Mouse (Mus musculus) Patski (cell line): ENCODE measurements around the gene Prkcb. TPM values are rescaled to one million over a fixed set of nuclear protein-coding genes. Genes with fewer than 3 reads are reported as not detected.

ENCODE experiments used
- ATAC-seq: fragments of 100-300 bp; one replicate; pipeline ENCODE4 v1.8.0; 2021
- CTCF ChIA-PET: fragments of 350-600 bp; sonication (Branson Sonifier 250); formaldehyde crosslinking; loops from one replicate; lab custom pipeline; 2022; ENCODE audit warnings: inconsistent platforms; lab: Charles Lee
- POLR2A ChIA-PET: fragments of 350-600 bp; sonication (Branson Sonifier 250); formaldehyde crosslinking; loops from one replicate; lab custom pipeline; 2022; ENCODE audit warnings: antibody characterized with exemption, inconsistent platforms; lab: Charles Lee
- DNase-seq: peaks from one replicate; pipeline ENCODE4 v3.0.0-alpha.2; 2011; ENCODE audit warnings: low read depth, low spot score
- H3K27me3 ChIP-seq: fragments of 371-371 bp; one replicate; pipeline ENCODE4 v1.5.1; 2021
- CTCF ChIP-seq: fragments of 100-300 bp; IDR thresholded peaks from one replicate; pipeline ENCODE4 v1.5.1; 2021
- in situ Hi-C: fragments of 300-500 bp; cut with MboI; formaldehyde crosslinking; loops from 3 replicates; pipeline ENCODE4 v1.11.1; 2018; ENCODE audit warnings: low pct_unique_long_range_greater_than_20kb, mixed read lengths
- polyA plus RNA-seq: library from polyadenylated mRNA; unstranded; gene quantifications from one replicate; pipeline ENCODE4 v1.2.3, GENCODE M21; 2021

Prkcb gene
- polyA plus RNA-seq, 1 experiment from 2014 or later, result not detected

DNA sequence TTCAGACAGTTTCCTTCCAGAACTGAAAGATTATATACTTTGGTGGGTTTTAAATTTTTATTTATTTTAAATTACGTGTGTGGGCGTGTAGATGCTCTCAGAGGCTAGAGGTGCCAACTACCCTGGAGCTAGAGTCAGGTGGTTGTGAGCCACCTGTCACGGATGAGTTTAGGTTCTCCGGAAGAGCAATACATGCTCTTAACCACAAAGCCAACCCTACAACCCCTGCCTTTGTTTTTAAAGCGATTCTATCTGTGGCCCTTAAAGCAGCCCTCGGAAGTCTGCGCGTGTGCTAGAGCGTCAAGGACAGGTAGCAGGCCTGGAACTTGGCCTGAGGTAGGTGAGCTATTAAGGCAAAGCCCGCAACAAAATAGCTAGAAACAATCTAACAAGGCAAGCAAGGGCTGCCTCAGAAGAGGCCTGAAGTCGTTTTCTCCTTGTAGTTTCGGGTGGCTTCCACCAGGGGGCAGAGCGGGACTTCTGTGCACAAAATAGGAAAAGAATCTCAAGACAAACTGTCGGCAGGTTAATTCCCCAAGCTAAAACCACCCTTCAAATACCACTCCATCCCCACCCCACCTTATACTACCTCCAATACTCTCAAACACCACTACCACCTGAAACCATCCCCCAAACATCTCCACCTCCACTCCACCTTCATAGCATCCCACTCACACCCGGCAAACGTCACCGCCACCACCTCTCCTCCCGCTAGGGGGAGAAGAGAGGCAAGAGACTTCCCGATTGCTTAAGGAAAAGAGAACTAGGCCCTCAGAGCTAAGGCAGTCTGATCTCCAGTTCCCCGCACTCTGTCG, 37.1 kb upstream of the Prkcb start:
- peak; percentile 7 for DNase-seq
- ChIA-PET POLR2A (no interaction called here), CTCF (interaction anchor here (0.6 to 1.3 kb wide), 6 partner anchors 10 to 209 kb away, joined by 3 read pairs; no protein-coding TSS in a partner anchor)
- peak; percentile 86 for TF ChIP-seq CTCF
- H3K27me3 ChIP-seq, result peaks cover 15% of the 10 kb centered on the region
- ATAC-seq, result peak; percentile 35
- in situ Hi-C loops, result no loop called here

GRCm38 (mm10) chr7:122256722-122257121, 31.8 kb upstream of the Prkcb start:
- no peak for TF ChIP-seq CTCF
- peaks cover 15% of the 10 kb centered on the region for H3K27me3 ChIP-seq
- DNase-seq (no peak), ATAC-seq (no peak)
- POLR2A ChIA-PET, result no interaction called here
- in situ Hi-C loops, result loop anchor here (5.0 kb wide), 1 partner anchor 206 kb away; no protein-coding TSS in a partner anchor
- CTCF ChIA-PET, result no interaction called here

DNA sequence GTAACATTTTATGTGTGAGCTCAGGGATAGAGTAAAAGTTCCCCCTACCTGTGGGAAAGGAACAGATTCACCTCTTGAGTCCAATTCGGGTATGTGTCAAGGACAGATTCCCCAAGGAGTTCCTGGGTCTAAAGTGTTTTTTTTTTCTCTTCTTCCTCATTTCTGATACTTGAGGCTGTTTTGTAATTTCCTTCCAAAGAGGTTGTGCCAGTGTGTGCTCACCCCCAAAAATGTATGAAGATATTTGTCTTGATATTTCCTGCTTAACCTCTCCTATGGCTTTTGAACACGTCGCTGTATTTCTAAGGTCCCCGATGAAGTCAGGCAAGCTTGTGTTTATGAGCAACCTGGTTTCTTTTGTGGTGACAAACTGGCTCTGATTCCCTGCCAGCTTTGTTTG, 30.0 kb upstream of the Prkcb start:
- DNase-seq (no peak), ATAC-seq (no peak)
- in situ Hi-C loops, result loop anchor here (5.0 kb wide), 1 partner anchor 204 kb away; no protein-coding TSS in a partner anchor
- TF ChIP-seq CTCF, result no peak
- ChIA-PET CTCF (no interaction called here), POLR2A (no interaction called here)
- peaks cover 6% of the 10 kb centered on the region for H3K27me3 ChIP-seq

DNA sequence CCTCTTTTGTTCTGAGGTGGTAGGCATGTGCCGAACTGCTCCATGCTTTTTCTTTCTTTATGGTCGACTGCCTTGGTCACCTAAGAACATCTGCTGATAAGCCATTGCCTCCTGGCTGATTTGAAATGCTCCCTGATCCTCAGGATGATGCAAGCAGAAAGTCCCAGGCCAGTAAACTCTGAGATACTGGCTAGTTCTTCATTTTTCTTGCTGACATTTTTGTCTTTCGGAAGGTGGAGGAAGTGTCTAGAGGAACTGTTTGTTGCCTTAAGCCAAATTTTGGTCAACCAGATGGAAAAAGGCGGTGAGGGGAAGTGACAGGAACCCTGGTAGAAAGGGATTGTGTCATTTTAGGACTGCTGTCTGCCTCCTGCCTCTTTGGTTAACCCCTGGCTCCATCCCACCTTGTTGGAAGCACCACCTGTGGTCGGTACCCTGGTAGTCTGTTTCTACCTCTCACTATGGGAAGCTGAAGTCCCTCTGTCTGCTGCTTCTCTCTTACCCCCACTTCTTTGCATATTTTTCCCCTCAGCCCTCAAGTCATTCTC, 28.4 kb upstream of the Prkcb start:
- H3K27me3 ChIP-seq, result peaks cover 9% of the 10 kb centered on the region
- ATAC-seq (no peak), DNase-seq (no peak)
- POLR2A ChIA-PET, result no interaction called here
- CTCF ChIA-PET, result no interaction called here
- no peak for TF ChIP-seq CTCF
- in situ Hi-C loops, result no loop called here

GRCm38 (mm10) chr7:122268983-122269486, 19.5 kb upstream of the Prkcb start:
- peaks cover 4% of the 10 kb centered on the region for H3K27me3 ChIP-seq
- DNase-seq (no peak), ATAC-seq (no peak)
- ChIA-PET CTCF (interaction anchor here (0.7 to 0.9 kb wide), 2 partner anchors 18 to 38 kb away, joined by 3 read pairs; no protein-coding TSS in a partner anchor), POLR2A (interaction anchor here (0.6 kb wide), 1 partner anchor 545 kb away, joined by 4 read pairs; no protein-coding TSS in a partner anchor)
- in situ Hi-C loops, result no loop called here
- no peak for TF ChIP-seq CTCF

DNA sequence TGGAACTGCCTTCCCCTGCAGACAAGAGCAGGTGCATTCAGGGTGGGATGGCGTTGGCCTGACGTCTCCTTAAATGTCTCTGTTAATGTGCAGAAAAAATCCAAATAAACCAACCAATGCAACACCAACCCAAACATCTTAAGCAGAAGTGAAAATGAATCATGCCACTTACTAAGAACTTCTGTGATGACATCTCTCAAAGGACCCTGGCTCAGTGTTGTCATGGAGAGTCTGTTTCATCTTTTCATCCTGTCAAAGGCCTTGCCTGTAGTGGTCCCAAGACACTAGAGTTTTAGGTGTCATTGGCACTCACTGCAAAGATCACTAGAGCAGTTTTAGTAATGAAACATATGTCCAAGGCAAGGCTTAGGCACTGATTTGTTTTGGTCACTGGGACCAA, 16.2 kb upstream of the Prkcb start:
- in situ Hi-C loops, result no loop called here

GRCm38 (mm10) chr7:122279580-122279979, 9.0 kb upstream of the Prkcb start:
- CTCF ChIA-PET, result no interaction called here
- in situ Hi-C loops, result no loop called here

More for the DNA sequence above, 16.2 kb upstream of the Prkcb start:
- peaks cover 3% of the 10 kb centered on the region for H3K27me3 ChIP-seq
- ChIA-PET CTCF (no interaction called here), POLR2A (interaction anchor here (0.7 kb wide), 1 partner anchor 119 kb away, joined by 4 read pairs; no protein-coding TSS in a partner anchor)
- ATAC-seq (no peak), DNase-seq (no peak)
- no peak for TF ChIP-seq CTCF

GRCm38 (mm10) chr7:122280334-122280733, 8.2 kb upstream of the Prkcb start:
- no peak for ATAC-seq
- DNase-seq, result no peak

More at GRCm38 (mm10) chr7:122279580-122279979, 9.0 kb upstream of the Prkcb start:
- DNase-seq, result no peak
- no peak for TF ChIP-seq CTCF
- peaks cover 6% of the 10 kb centered on the region for H3K27me3 ChIP-seq
- no peak for ATAC-seq
- POLR2A ChIA-PET, result no interaction called here

GRCm38 (mm10) chr7:122282584-122282983, 6.0 kb upstream of the Prkcb start:
- no peak for DNase-seq
- peaks cover 6% of the 10 kb centered on the region for H3K27me3 ChIP-seq
- ChIA-PET CTCF (no interaction called here), POLR2A (no interaction called here)
- in situ Hi-C loops, result no loop called here
- TF ChIP-seq CTCF, result no peak
- no peak for ATAC-seq

More at GRCm38 (mm10) chr7:122280334-122280733, 8.2 kb upstream of the Prkcb start:
- in situ Hi-C loops, result no loop called here
- CTCF ChIA-PET, result no interaction called here
- H3K27me3 ChIP-seq, result peaks cover 6% of the 10 kb centered on the region
- no peak for TF ChIP-seq CTCF
- POLR2A ChIA-PET, result no interaction called here

DNA sequence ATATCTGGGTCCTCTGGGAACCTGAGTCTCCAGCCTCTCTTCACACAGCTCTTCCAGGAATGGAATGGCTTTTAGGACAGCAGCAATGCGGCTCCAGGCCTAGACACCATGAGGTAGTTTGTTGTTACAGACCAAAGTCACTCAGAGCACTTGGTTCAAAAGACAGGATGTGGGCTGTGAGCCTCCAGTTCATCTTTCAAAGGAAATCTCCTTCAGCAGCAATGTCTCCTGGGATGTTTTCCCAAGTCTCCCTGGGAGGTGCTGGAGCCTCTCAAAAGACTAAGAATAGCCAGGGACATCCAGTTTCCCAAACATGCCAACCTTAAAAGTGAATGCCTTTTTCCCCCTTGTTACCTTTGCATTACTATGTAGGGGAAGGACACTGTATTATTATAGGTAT, 1.3 kb upstream of the Prkcb start:
- ChIA-PET CTCF (no interaction called here), POLR2A (no interaction called here)
- DNase-seq (no peak), ATAC-seq (no peak)
- TF ChIP-seq CTCF, result no peak
- H3K27me3 ChIP-seq, result peaks cover 18% of the 10 kb centered on the region
- in situ Hi-C loops, result no loop called here
